Mouse (Mus musculus) adrenal gland, postnatal 10 days (tissue): Measurements from ENCODE around the gene Crb1. TPM values are rescaled to one million over a fixed set of nuclear protein-coding genes. Genes with fewer than 3 reads are reported as not detected.
"Not testable (repeated sequence)": the region's sequence is repeated elsewhere in the genome, so short reads cannot be mapped to it uniquely, and the experiment has no call there.

Experiments used
- DNase-seq: peaks from one replicate; pipeline ENCODE4 v3.0.0; 2021; ENCODE audit warnings: mixed read lengths
- total RNA-seq, 2 experiments: library from RNA; stranded (reverse); gene quantifications; 2 replicates each; pipeline ENCODE4 v1.2.3; 2021

Crb1 gene
- total RNA-seq, 2 experiments from 2014 or later = 0.18 TPM; not detected in 1

- no peak for DNase-seq
Measured at GRCm38 (mm10) chr1:139328811-139329210, 48.1 kb downstream of the Crb1 start.

- no peak for DNase-seq
Measured at GRCm38 (mm10) chr1:139328286-139328685, 48.6 kb downstream of the Crb1 start.

GRCm38 (mm10) chr1:139325378-139325777, 51.5 kb downstream of the Crb1 start:
- DNase-seq = no peak

GRCm38 (mm10) chr1:139319798-139320197, 57.1 kb downstream of the Crb1 start:
- no peak for DNase-seq

- no peak for DNase-seq
Measured at GRCm38 (mm10) chr1:139314297-139314874, 62.5 kb downstream of the Crb1 start.

- no peak for DNase-seq
Measured at GRCm38 (mm10) chr1:139308915-139309314, 68.0 kb downstream of the Crb1 start.

- not testable (repeated sequence) for DNase-seq
Measured at GRCm38 (mm10) chr1:139302519-139302918, 74.4 kb downstream of the Crb1 start.

GRCm38 (mm10) chr1:139301830-139302229, 75.1 kb downstream of the Crb1 start:
- DNase-seq = no peak

- DNase-seq = peak; percentile 12
Measured at GRCm38 (mm10) chr1:139292023-139292422, 84.9 kb downstream of the Crb1 start.

GRCm38 (mm10) chr1:139291593-139291992, 85.3 kb downstream of the Crb1 start:
- no peak for DNase-seq

GRCm38 (mm10) chr1:139276619-139277320, 100.1 kb downstream of the Crb1 start:
- DNase-seq = no peak

GRCm38 (mm10) chr1:139267844-139268243, 109.1 kb downstream of the Crb1 start:
- DNase-seq = peak; percentile 52

GRCm38 (mm10) chr1:139264245-139264644, 112.7 kb downstream of the Crb1 start:
- no peak for DNase-seq

- no peak for DNase-seq
Measured at GRCm38 (mm10) chr1:139263158-139263557, 113.7 kb downstream of the Crb1 start.

- DNase-seq = no peak
Measured at GRCm38 (mm10) chr1:139255581-139255980, 121.3 kb downstream of the Crb1 start.

GRCm38 (mm10) chr1:139252041-139252440, 124.9 kb downstream of the Crb1 start:
- DNase-seq = no peak

- DNase-seq = no peak
Measured at GRCm38 (mm10) chr1:139249159-139249558, 127.7 kb downstream of the Crb1 start.

GRCm38 (mm10) chr1:139246723-139247380, 130.0 kb downstream of the Crb1 start:
- DNase-seq = no peak

GRCm38 (mm10) chr1:139236794-139237193, 140.1 kb downstream of the Crb1 start:
- no peak for DNase-seq

GRCm38 (mm10) chr1:139234611-139235568, 142.0 kb downstream of the Crb1 start:
- DNase-seq = peak; percentile 3

GRCm38 (mm10) chr1:139232636-139233035, 144.3 kb downstream of the Crb1 start:
- no peak for DNase-seq

GRCm38 (mm10) chr1:139224309-139224949, 152.5 kb downstream of the Crb1 start:
- DNase-seq = no peak
